Comparison of ENCODE assay signal across 27 mouse cellular contexts in genomic region chr9:9096761-9097160, GRCm38 (mm10).
"Had no signal": no experiment of that assay in that cellular context is flagged by ENCODE, and none has a peak within 500 bp of the region (broad histone marks: within the 10 kb centered on the region; RNA-seq: fewer than 3 reads in every experiment).

No protein-coding gene starts in this region.

- DNase-seq: gastrocnemius, postnatal 14 days; gastrocnemius, postnatal 36 days; heart, adult 18-20 months; heart, postnatal 10 days; heart, postnatal 4 days; kidney, adult 18-20 months; kidney, postnatal 14 days; kidney, postnatal 4 days; layer of hippocampus, adult 9-11 months; layer of hippocampus, postnatal 36 days; left cerebral cortex, postnatal 4 days; liver, embryonic 13.5 days; lung, adult 18-20 months had no signal

- H3K27me3 ChIP-seq: heart, embryonic 12.5 days; hindbrain, embryonic 12.5 days; intestine, embryonic 15.5 days; kidney, embryonic 15.5 days; limb, embryonic 13.5 days; limb, embryonic 15.5 days; liver, embryonic 13.5 days; liver, embryonic 15.5 days had no signal

- ATAC-seq: hindbrain, embryonic 16.5 days; inflammation-experienced regulatory T-cells, adult 6 months; intestine, embryonic 15.5 days; intestine, postnatal 0 days had no signal

- H3K9me3 ChIP-seq: heart, embryonic 10.5 days; heart, embryonic 12.5 days; hindbrain, embryonic 10.5 days; hindbrain, embryonic 12.5 days; intestine, embryonic 15.5 days; kidney, embryonic 15.5 days; limb, embryonic 13.5 days; limb, embryonic 15.5 days; liver, embryonic 13.5 days; liver, embryonic 15.5 days had no signal

- H3K27ac ChIP-seq: heart, embryonic 10.5 days; hindbrain, embryonic 10.5 days; hindbrain, embryonic 12.5 days; hindbrain, embryonic 14.5 days; intestine, embryonic 15.5 days; kidney, embryonic 15.5 days; kidney, postnatal 0 days; limb, embryonic 13.5 days; limb, embryonic 15.5 days; liver, embryonic 13.5 days; liver, embryonic 15.5 days had no signal

- H3K4me2 ChIP-seq: heart, embryonic 12.5 days; hindbrain, embryonic 12.5 days; hindbrain, embryonic 14.5 days; intestine, embryonic 15.5 days; kidney, embryonic 15.5 days; limb, embryonic 13.5 days; limb, embryonic 15.5 days; liver, embryonic 13.5 days; liver, embryonic 15.5 days had no signal

- H3K4me3 ChIP-seq: heart, embryonic 10.5 days; heart, embryonic 12.5 days; hindbrain, embryonic 10.5 days; hindbrain, embryonic 12.5 days; intestine, embryonic 15.5 days; kidney, embryonic 15.5 days; limb, embryonic 13.5 days; limb, embryonic 15.5 days; liver, embryonic 13.5 days; liver, embryonic 15.5 days had no signal

- H3K36me3 ChIP-seq: heart, embryonic 10.5 days; heart, embryonic 12.5 days; hindbrain, embryonic 10.5 days; hindbrain, embryonic 12.5 days; intestine, embryonic 15.5 days; kidney, embryonic 15.5 days; limb, embryonic 13.5 days; limb, embryonic 15.5 days; liver, embryonic 13.5 days; liver, embryonic 15.5 days had no signal

- H3K9ac ChIP-seq: heart, embryonic 12.5 days; hindbrain, embryonic 12.5 days; hindbrain, embryonic 14.5 days; intestine, embryonic 15.5 days; kidney, embryonic 15.5 days; limb, embryonic 13.5 days; limb, embryonic 15.5 days; liver, embryonic 13.5 days; liver, embryonic 15.5 days had no signal

- H3K4me1 ChIP-seq: heart, embryonic 10.5 days; heart, embryonic 12.5 days; hindbrain, embryonic 10.5 days; hindbrain, embryonic 12.5 days; intestine, embryonic 15.5 days; kidney, embryonic 15.5 days; liver, embryonic 13.5 days; liver, embryonic 15.5 days had no signal
